Mouse (Mus musculus): ENCODE measurements around the gene Rtl9. TPM values are rescaled to one million over a fixed set of nuclear protein-coding genes. Genes with fewer than 3 reads are reported as not detected.

Gene Rtl9
- polyA plus RNA-seq (2014; fragmentation: Illumina TruSeq; extraction: RNeasy Lipid Tissue Mini Kit (QIAGEN cat#74804)): not detected

GRCm38 (mm10) chrX:143099044-143099754 lies at the start of gene Rtl9:
Gene Rtl9 (plus strand): TSS chrX:143099594.

Other genes with a start within 250 kb of the Rtl9 start
- gene Ammecr1, start 132.9 kb upstream of the Rtl9 start, polyA plus RNA-seq (2014; fragmentation: Illumina TruSeq; extraction: RNeasy Lipid Tissue Mini Kit (QIAGEN cat#74804)): 98.6 TPM